Mouse (Mus musculus): ENCODE measurements at regions not wholly inside any gene's neighbourhood (a gene's known extent, or its start where the extent isn't known, plus 50 kb on each side); places are given as distances from the start of the nearest gene placed in this dataset.

DNA sequence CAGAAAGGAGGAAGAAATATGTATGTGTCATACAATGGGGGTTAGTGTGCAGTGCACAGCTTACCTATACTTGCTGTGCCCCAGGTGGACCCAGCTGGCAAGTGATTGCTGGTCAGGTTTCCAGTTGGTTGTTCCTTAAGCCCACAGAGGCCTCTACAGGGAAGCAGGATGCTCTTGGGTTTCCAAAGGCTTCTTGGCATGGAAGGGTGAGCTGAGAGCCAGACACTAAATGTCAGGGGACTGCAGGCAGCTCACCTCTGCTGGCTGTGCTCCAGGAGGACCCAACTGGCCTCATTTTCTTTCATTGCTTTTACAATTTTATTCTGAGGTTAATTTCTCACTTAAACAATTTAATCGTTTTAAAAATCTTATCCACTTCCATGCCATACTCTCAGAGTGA, 108.1 kb downstream of the Gm10184 start:
- no peak for DNase-seq

DNA sequence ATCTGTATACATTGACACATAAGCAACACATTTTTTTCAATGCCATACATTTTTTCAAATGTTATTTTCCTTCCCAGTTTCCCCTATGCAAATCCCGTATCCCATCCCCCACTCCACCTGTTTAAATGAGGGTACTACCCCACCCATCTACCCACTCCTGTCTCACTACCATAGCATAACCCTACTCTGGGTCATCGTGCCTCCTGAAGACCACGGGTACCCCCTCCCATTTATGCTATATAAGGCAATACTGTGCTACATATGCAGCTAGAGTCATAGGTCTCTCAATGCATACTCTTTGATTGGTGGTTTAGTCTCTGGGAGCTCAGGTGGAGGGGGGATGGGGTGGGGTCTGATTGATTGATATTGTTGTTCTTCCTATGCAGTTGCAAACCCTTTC, 132.7 kb downstream of the Gm10184 start:
- DNase-seq: no peak

DNA sequence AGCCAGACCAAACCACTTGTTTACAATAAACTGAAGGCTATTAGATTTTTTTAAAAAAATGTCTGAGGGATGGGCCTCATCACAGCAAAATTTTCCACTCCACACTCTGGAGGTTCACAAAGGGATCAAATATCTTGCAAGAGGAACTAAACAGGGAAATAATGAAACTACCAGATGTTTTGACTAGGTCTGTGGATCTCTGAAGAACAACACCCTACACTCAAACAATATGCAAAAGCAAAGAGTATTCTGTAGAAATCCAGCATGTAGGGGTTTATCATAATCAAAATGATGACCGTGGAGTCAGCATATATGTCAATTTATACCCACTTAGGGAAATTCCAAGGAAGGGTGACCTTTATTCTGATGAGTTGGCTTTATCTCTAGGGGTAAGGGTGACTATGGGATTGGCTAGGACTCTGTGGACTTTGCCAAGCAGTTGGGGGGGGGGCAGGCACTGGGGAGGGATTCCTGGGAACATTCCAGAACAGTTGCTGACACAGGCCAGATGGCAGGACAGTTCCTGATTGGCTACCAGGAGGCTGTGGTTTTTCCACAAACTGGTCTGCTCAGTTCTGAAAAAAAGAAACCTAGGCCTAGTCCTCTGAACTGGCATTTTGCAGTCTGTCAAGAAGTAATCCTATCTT, 143.9 kb downstream of the Gm10184 start:
- peak; percentile 5 to 29 for DNase-seq

DNA sequence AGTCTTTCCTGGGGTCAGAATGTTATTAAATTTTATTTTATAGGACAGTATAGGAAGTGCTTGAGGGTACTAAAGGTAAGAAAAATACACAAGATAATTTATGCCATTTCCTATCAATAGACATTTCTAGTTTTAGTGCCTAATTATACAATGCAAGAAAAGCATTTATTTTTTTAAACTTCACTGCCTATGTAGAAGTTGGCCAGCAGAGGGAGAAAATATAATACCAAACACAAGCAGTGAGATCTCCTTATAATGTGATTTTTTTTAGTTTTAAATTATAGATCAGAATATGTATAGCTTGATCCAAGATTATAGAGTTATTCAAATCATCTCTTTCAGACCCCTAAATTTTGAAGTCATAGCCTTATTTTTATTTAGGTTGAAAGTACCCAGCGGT, 172.8 kb downstream of the Gm10184 start:
- no peak for DNase-seq

DNA sequence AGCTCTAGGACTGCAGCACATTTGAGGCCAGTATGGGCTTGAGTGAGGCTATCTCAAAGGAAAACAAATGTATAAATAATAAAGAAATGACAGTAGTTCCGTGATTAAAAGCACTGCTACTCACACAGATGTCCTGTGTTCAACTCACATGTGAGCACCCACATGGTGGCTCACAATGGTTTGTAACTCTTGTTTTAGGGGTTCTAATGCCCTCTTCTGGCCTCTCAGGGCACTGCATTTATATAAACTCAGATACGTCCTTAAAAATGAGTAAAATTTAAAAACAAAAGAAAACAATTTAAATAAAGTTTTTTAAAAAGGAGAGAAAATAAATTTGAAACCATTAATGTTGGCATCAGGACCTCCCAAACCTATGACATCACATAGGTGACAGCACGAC, 184.7 kb downstream of the Gm10184 start:
- no peak for DNase-seq

DNA sequence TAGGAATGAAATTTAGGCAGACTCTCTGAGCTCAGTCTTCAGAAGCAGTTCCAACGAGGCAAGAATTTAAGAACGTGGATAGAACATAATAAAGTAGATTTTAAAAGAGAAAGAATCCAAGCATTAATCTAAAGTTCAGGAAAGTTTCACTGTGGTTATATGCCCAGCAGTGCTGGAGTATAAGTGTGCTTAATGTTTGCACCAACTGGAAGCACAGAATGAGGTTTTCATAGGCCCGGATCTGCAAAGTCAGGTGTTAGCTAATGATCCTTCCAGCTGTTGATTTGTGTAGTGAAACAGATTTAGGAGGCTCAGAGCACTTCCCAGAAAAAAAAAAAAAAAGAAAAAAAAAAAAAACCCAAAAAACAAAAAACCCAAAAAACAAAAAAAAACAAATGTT, 228.5 kb downstream of the Gm10184 start:
- DNase-seq: no peak

DNA sequence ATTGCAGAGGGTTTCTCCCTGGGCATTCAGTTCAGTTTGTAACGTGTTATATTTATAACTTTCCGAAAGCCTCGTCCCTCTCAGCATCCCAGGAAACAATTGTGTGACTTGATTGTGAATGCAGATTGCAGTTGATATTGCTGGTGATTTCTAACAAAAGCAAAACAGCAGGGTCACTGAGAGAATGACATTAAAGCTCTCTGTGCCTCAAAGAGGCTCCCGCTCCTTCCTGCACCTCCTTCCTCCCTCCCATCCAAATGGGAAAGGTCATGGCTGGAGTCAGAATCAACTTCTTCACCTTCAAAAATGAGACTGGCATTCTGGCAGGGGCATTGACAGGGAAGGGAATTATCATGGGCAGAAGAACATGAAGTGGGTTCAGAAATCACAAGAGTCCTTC, 251.9 kb downstream of the Gm10184 start:
- no peak for DNase-seq

DNA sequence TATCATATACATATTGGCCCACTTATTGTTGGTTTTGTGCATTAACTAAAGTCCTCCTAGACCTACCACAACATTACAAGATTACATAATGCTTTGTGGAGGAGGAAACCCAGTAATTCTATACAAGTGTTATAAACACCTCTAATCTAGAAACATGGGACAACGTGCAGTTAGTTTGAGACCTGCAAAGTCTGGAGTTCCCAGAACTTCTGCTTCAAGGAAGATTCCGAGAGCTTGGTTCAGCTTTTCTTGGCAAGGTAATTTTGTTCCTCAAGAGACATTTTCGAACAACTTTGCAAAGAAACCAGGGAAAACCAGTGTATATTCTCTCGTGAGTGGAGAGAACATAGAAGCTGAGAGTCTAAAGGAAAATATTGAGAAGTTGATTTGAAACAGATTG, 254.0 kb downstream of the Gm10184 start:
- DNase-seq: no peak

DNA sequence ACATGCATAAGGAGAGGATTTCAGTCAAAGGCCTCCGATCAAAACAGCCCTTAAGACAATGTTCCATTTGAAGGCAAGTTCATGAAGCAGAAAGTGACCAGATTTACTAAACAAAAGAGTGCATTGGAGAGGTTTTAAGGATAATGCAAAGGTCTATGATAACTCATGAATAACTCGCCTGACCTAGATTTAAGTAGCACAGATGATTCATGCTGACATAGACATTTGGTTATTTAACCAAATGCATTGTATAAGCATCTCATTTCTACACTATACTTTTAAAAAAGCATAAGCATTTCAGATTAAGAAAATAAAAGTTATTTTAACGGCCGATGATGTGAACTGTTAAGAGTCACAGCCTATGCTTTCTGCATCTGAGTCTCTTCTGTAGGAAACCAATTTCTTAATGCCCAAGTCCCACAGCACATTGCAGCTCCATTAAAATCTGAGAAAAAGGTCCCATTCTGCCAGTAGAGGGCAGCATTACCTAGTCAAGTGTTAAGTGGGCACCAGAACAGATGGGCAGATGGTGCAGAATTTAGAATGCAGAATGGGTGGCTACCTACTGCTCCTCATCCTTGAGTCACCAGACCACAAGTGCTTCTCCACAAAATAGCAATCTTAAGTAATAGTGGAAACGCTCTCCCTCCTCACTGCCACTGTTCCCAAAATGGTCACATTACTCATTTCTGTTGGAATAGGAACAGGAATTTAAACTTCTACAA, 256.0 kb downstream of the Gm10184 start:
- DNase-seq: peak in 1 of 2 experiments; percentile 12

DNA sequence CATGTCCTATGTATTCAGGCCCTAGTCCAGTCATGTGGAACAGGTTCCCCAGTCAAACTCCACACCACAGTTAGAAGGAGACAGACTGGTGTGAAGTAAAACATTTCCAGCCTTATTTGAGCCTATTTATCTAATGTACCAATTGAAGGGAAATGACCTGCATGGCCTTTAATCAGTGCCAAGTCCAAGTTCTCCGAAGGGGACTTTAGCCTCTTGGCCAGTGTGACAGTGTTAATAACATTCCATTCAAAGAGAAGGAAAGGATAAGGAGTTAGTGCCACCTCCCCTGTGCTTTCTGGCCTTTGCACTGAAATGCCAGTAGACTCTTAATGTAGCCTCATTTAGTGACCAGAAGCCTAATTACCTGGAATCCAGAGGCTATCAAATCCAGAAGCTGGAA, 264.2 kb downstream of the Gm10184 start:
- DNase-seq: no peak

Measured in lung, postnatal 4 days (tissue).